39 mouse cellular contexts compared by ENCODE assay signal in genomic region chr5:31279245-31279988, GRCm38 (mm10). TPM values are rescaled to one million over a fixed set of nuclear protein-coding genes. Genes with fewer than 3 reads are reported as not detected.
A peak's percentile ranks its signal among the peaks of the same experiment; 100 is the strongest.
DNase-seq lines count a peak whose midpoint lies in the region; ATAC-seq lines count a peak whose summit lies in the region.
"Had no signal": no experiment of that assay in that cellular context is flagged by ENCODE, and none has a peak within 500 bp of the region (broad histone marks: within the 10 kb centered on the region; RNA-seq: fewer than 3 reads in every experiment).

No protein-coding gene starts in this region.

- no peaks in the 10 kb centered on the region for H3K4me1 ChIP-seq in heart, embryonic 12.5 days (replicated peaks)
- H3K4me1 ChIP-seq in intestine, embryonic 15.5 days (replicated peaks): no peaks in the 10 kb centered on the region
- H3K4me1 ChIP-seq: embryonic facial prominence, embryonic 13.5 days; forebrain, embryonic 10.5 days; hindbrain, embryonic 12.5 days; kidney, embryonic 15.5 days; limb, embryonic 12.5 days; liver, embryonic 15.5 days had no signal

- no peak for ATAC-seq in heart, embryonic 12.5 days (ENCODE audit: insufficient number of reproducible peaks, low FRiP score)
- ATAC-seq in common myeloid progenitor, adult 5-6 weeks (replicated peaks; ENCODE audit: low read depth, poor library complexity, severe bottlenecking): 0 out of 2 replicates have a peak, but pooled peaks have one; percentile 25
- no peak for ATAC-seq in intestine, embryonic 15.5 days
- no peak for ATAC-seq in cerebellum, adult (ENCODE audit: insufficient number of reproducible peaks, low FRiP score, low TSS enrichment)
- ATAC-seq: forebrain, embryonic 16.5 days; hindbrain, postnatal 0 days; midbrain, embryonic 16.5 days had no signal

- no peak overlapping the region for H3K4me2 ChIP-seq in heart, embryonic 12.5 days
- H3K4me2 ChIP-seq in intestine, embryonic 15.5 days (replicated peaks): no peak overlapping the region
- H3K4me2 ChIP-seq: embryonic facial prominence, embryonic 13.5 days; hindbrain, embryonic 12.5 days; kidney, embryonic 15.5 days; limb, embryonic 12.5 days; liver, embryonic 15.5 days; lung, embryonic 14.5 days; midbrain, embryonic 11.5 days had no signal

- H3K4me3 ChIP-seq in heart, embryonic 12.5 days: no peak overlapping the region
- H3K4me3 ChIP-seq in intestine, embryonic 15.5 days (replicated peaks): no peak overlapping the region
- H3K4me3 ChIP-seq: embryonic facial prominence, embryonic 13.5 days; forebrain, embryonic 10.5 days; gastrocnemius, adult 2 months; heart, adult 2 months; hindbrain, embryonic 12.5 days; kidney, embryonic 15.5 days; limb, embryonic 12.5 days; liver, embryonic 15.5 days; myocyte had no signal

- no peaks in the 10 kb centered on the region for H3K27me3 ChIP-seq in heart, embryonic 12.5 days (replicated peaks)
- H3K27me3 ChIP-seq in intestine, embryonic 15.5 days (replicated peaks): no peaks in the 10 kb centered on the region
- H3K27me3 ChIP-seq: embryonic facial prominence, embryonic 13.5 days; hindbrain, embryonic 12.5 days; kidney, embryonic 15.5 days; limb, embryonic 12.5 days; liver, embryonic 15.5 days had no signal

- H3K36me3 ChIP-seq in heart, embryonic 12.5 days: peaks cover 84% of the 10 kb centered on the region
- peaks cover 28% of the 10 kb centered on the region; the same call in 1 of the 2 replicates for H3K36me3 ChIP-seq in intestine, embryonic 15.5 days

- H3K9me3 ChIP-seq in heart, embryonic 12.5 days (replicated peaks): no peaks in the 10 kb centered on the region
- no peaks in the 10 kb centered on the region for H3K9me3 ChIP-seq in intestine, embryonic 15.5 days
- H3K9me3 ChIP-seq: embryonic facial prominence, embryonic 13.5 days; forebrain, embryonic 10.5 days; hindbrain, embryonic 12.5 days; kidney, embryonic 15.5 days; limb, embryonic 12.5 days; liver, embryonic 15.5 days had no signal

- 82% methylated on average over 20 of the region's 20 CpGs for WGBS in heart, embryonic 12.5 days
- 86% methylated on average over 20 of the region's 20 CpGs for WGBS in intestine, embryonic 15.5 days

- no peak overlapping the region for H3K9ac ChIP-seq in heart, embryonic 12.5 days
- H3K9ac ChIP-seq in intestine, embryonic 15.5 days: no peak overlapping the region
- H3K9ac ChIP-seq: embryonic facial prominence, embryonic 13.5 days; hindbrain, embryonic 12.5 days; kidney, embryonic 15.5 days; limb, embryonic 12.5 days; liver, embryonic 15.5 days; lung, embryonic 14.5 days had no signal

- H3K27ac ChIP-seq in heart, embryonic 12.5 days (ENCODE audit: poor library complexity, severe bottlenecking): no peak overlapping the region
- no peak overlapping the region for H3K27ac ChIP-seq in intestine, embryonic 15.5 days
- H3K27ac ChIP-seq: embryonic facial prominence, embryonic 13.5 days; forebrain, embryonic 10.5 days; gastrocnemius, adult 2 months; heart, adult 2 months; hindbrain, embryonic 12.5 days; hindbrain, postnatal 0 days; kidney, embryonic 15.5 days; limb, embryonic 12.5 days; liver, embryonic 15.5 days had no signal

- DNase-seq in heart, adult 11 months: peak; percentile 79
- peak; percentile 36 for DNase-seq in CD4-positive helper T cell, adult 2 months (ENCODE audit: low read depth, low spot score)
- DNase-seq in naive thymus-derived CD4-positive, alpha-beta T cell, adult 2 months (ENCODE audit: low read depth): peak; percentile 59
- DNase-seq in cerebellum, postnatal 36 days: no peak
- DNase-seq: adrenal gland, postnatal 10 days; cerebellum, adult 11 months; cerebellum, adult 9-10 months; gastrocnemius, adult 2 months; gastrocnemius, postnatal 36 days; heart, adult 2 months; heart, postnatal 14 days; kidney, adult 11 months; kidney, postnatal 25 days; lung, embryonic 14.5 days; retina, postnatal 1 day; right cerebral cortex, postnatal 14 days had no signal

RNA-seq across cellular contexts. Expression of gene Ift172, which starts 11.5 kb away (rescaled TPM):
- 33.9 and 34.0 TPM in 2 replicates for polyA plus RNA-seq in heart, embryonic 12.5 days (2016; fragmentation: Nextera tagmentation; extraction: Ambion mirVana)
- total RNA-seq in common myeloid progenitor, adult 5-6 weeks (2017): 32.7 and 48.5 TPM in 2 replicates
- 20.1 and 21.4 TPM in 2 replicates for polyA plus RNA-seq in intestine, embryonic 15.5 days (2015; fragmentation: Nextera tagmentation; extraction: Ambion mirVana)

RNA-seq across cellular contexts. Expression of gene Fndc4, which starts 16.5 kb away (rescaled TPM):
- polyA plus RNA-seq in heart, embryonic 12.5 days (2016; fragmentation: Nextera tagmentation; extraction: Ambion mirVana): 25.8 and 32.3 TPM in 2 replicates
- 1.5 TPM in 1 of 2 replicates, not detected in the other for total RNA-seq in common myeloid progenitor, adult 5-6 weeks (2017)
- 27.9 and 29.6 TPM in 2 replicates for polyA plus RNA-seq in intestine, embryonic 15.5 days (2015; fragmentation: Nextera tagmentation; extraction: Ambion mirVana)
- total RNA-seq: megakaryocyte, adult 5-6 weeks had no signal

RNA-seq across cellular contexts. Expression of gene Gckr, which starts 17.8 kb away (rescaled TPM):
- 0.19 TPM in 1 of 2 replicates, not detected in the other for polyA plus RNA-seq in heart, embryonic 12.5 days (2016; fragmentation: Nextera tagmentation; extraction: Ambion mirVana)
- not detected in 2 replicates for total RNA-seq in common myeloid progenitor, adult 5-6 weeks (2017)
- 0.52 and 0.54 TPM in 2 replicates for polyA plus RNA-seq in intestine, embryonic 15.5 days (2015; fragmentation: Nextera tagmentation; extraction: Ambion mirVana)
- total RNA-seq: gastrocnemius, adult 2 months; gastrocnemius, postnatal 36 days; heart, adult 2 months; heart, postnatal 14 days; layer of hippocampus, adult 18-20 months; left cerebral cortex, adult 18-20 months; left cerebral cortex, postnatal 25 days; megakaryocyte, adult 5-6 weeks had no signal
- polyA plus RNA-seq: C2C12; heart, adult 2 months; heart, embryonic 14.5 days; hindbrain, embryonic 12.5 days; lung, embryonic 14.5 days had no signal

RNA-seq across cellular contexts. Expression of gene Krtcap3, which starts 27.9 kb away (rescaled TPM):
- polyA plus RNA-seq in heart, embryonic 12.5 days (2016; fragmentation: Nextera tagmentation; extraction: Ambion mirVana): 7.4 and 7.5 TPM in 2 replicates
- total RNA-seq in common myeloid progenitor, adult 5-6 weeks (2017): 0.78 and 4.4 TPM in 2 replicates
- polyA plus RNA-seq in intestine, embryonic 15.5 days (2015; fragmentation: Nextera tagmentation; extraction: Ambion mirVana): 66.8 and 70.0 TPM in 2 replicates

RNA-seq across cellular contexts. Expression of gene Gm9970, which starts 38.4 kb away (rescaled TPM):
- 0.34 TPM in 1 of 2 replicates, not detected in the other for polyA plus RNA-seq in heart, embryonic 12.5 days (2016; fragmentation: Nextera tagmentation; extraction: Ambion mirVana)
- total RNA-seq in common myeloid progenitor, adult 5-6 weeks (2017): not detected in 2 replicates
- polyA plus RNA-seq in intestine, embryonic 15.5 days (2015; fragmentation: Nextera tagmentation; extraction: Ambion mirVana): 0.33 TPM in 1 of 2 replicates, not detected in the other
- total RNA-seq: gastrocnemius, adult 2 months; gastrocnemius, postnatal 36 days; heart, adult 2 months; heart, postnatal 14 days; layer of hippocampus, adult 18-20 months; layer of hippocampus, postnatal 10 days; left cerebral cortex, adult 18-20 months; left cerebral cortex, postnatal 25 days; liver, adult 2 months; megakaryocyte, adult 5-6 weeks had no signal
- polyA plus RNA-seq: embryonic facial prominence, embryonic 13.5 days; liver, adult 2 months; liver, embryonic 15.5 days; myocyte had no signal

Comparison
In these comparisons a context has a peak if more than half of its experiments do, and no peak if none do; other contexts are left out.
1. DNase-seq: peak in heart, adult 11 months (single experiment), CD4-positive helper T cell, adult 2 months (single experiment) and naive thymus-derived CD4-positive, alpha-beta T cell, adult 2 months (single experiment); none in cerebellum, postnatal 36 days (0 of 2).